Mouse (Mus musculus) kidney, embryonic 14.5 days (tissue): Measurements from ENCODE around the gene Cct3. TPM values are rescaled to one million over a fixed set of nuclear protein-coding genes. Genes with fewer than 3 reads are reported as not detected.
"Not testable (repeated sequence)": the region's sequence is repeated elsewhere in the genome, so short reads cannot be mapped to it uniquely, and the experiment has no call there.

Source experiments
- ATAC-seq: fragments of 200-750 bp; cut with Nextera tagmentation; 2 replicates; pipeline ENCODE4 v1.8.0; 2017; ENCODE audit warnings: moderate number of reproducible peaks, mild to moderate bottlenecking, moderate TSS enrichment, moderate library complexity; ENCODE audit not compliant: low FRiP score, low TSS enrichment
- H3K27ac ChIP-seq: fragments of 300-500 bp; sonication (generic); 2 replicates; pipeline ENCODE4 v1.5.1; 2014; ENCODE audit warnings: low read depth, mild to moderate bottlenecking, low read length, moderate library complexity, mixed read lengths
- H3K27me3 ChIP-seq: fragments of 300-500 bp; sonication (generic); 2 replicates; pipeline ENCODE4 v1.6.1; 2014; ENCODE audit warnings: mild to moderate bottlenecking, low read length; ENCODE audit not compliant: control insufficient read depth, insufficient read depth
- H3K36me3 ChIP-seq: fragments of 300-500 bp; sonication (generic); 2 replicates; pipeline ENCODE4 v1.6.1; 2014; ENCODE audit warnings: low read length, mixed read lengths; ENCODE audit not compliant: control insufficient read depth, insufficient read depth
- H3K4me1 ChIP-seq: fragments of 300-500 bp; sonication (generic); 2 replicates; pipeline ENCODE4 v1.6.1; 2014; ENCODE audit warnings: low read length, mixed read lengths; ENCODE audit not compliant: control insufficient read depth, insufficient read depth
- H3K4me2 ChIP-seq: fragments of 300-500 bp; sonication (generic); replicated peaks from 2 replicates; pipeline ENCODE4 v1.6.1; 2014; ENCODE audit warnings: low read depth, mild to moderate bottlenecking, low read length
- H3K4me3 ChIP-seq: fragments of 300-500 bp; sonication (generic); 2 replicates; pipeline ENCODE4 v1.5.1; 2014; ENCODE audit warnings: mild to moderate bottlenecking, low read length
- H3K9ac ChIP-seq: fragments of 300-500 bp; sonication (generic); 2 replicates; pipeline ENCODE4 v1.6.1; 2014; ENCODE audit warnings: low read depth, mild to moderate bottlenecking, low read length, moderate library complexity
- H3K9me3 ChIP-seq: fragments of 300-500 bp; sonication (generic); 2 replicates; pipeline ENCODE4 v1.6.1; 2016; ENCODE audit warnings: low read length; ENCODE audit not compliant: control insufficient read depth
- WGBS: fragments of 180-500 bp; shearing (Covaris S2); extraction: QIAGEN DNeasy Blood & Tissue Kit; methylation state at CpG from one replicate; pipeline ENCODE4 v1.1.7; 2014; 5-methylcytosine and 5-hydroxymethylcytosine counted together
- polyA plus RNA-seq: library from polyadenylated mRNA; unstranded; fragments of >200 nt; fragmentation: Nextera tagmentation; extraction: Ambion mirVana; gene quantifications from 2 replicates; pipeline ENCODE4 v1.2.1, GENCODE M21; 2014

The Cct3 gene
- 603 and 679 TPM in 2 replicates for polyA plus RNA-seq

- ATAC-seq, result peak; percentile 99
- H3K36me3 ChIP-seq, result peaks cover 30% of the 10 kb centered on the region
- peak within 1 kb of the TSS; percentile 88 for H3K9ac ChIP-seq
- H3K27ac ChIP-seq, result peak within 1 kb of the TSS; percentile 91
- peak within 1 kb of the TSS; percentile 87 for H3K4me2 ChIP-seq
- H3K4me1 ChIP-seq, result peaks cover 19% of the 10 kb centered on the region
- H3K27me3 ChIP-seq, result no peaks in the 10 kb centered on the region
- under 1% methylated on average over 44 of the region's 44 CpGs for WGBS
- H3K4me3 ChIP-seq, result peak within 1 kb of the TSS; percentile 81
- H3K9me3 ChIP-seq, result no peaks in the 10 kb centered on the region
These were observed at the start of gene Cct3, which contains the start of gene Tsacc for GRCm38 (mm10) chr3:88296561-88297318. Cct3 (plus strand) TSS chr3:88297116. Tsacc (minus strand) TSS chr3:88296999.

GRCm38 (mm10) chr3:88247666-88248065 lies 49.2 kb upstream of the Cct3 start:
- H3K36me3 ChIP-seq, result no peaks in the 10 kb centered on the region
- no peaks in the 10 kb centered on the region for H3K9me3 ChIP-seq
- no peak overlapping the region for H3K27ac ChIP-seq
- no peak overlapping the region for H3K4me2 ChIP-seq
- ATAC-seq, result no peak
- peaks cover 20% of the 10 kb centered on the region for H3K27me3 ChIP-seq
- H3K9ac ChIP-seq, result no peak overlapping the region
- 57% methylated on average over 9 of the region's 9 CpGs for WGBS
- no peaks in the 10 kb centered on the region for H3K4me1 ChIP-seq
- no peak overlapping the region for H3K4me3 ChIP-seq

- Histone ChIP-seq H3K4me3 (no peak overlapping the region), H3K9me3 (no peaks in the 10 kb centered on the region), H3K27ac (no peak overlapping the region), H3K9ac (no peak overlapping the region), H3K4me2 (no peak overlapping the region), H3K27me3 (peaks cover 20% of the 10 kb centered on the region), H3K4me1 (no peaks in the 10 kb centered on the region), H3K36me3 (no peaks in the 10 kb centered on the region)
- ATAC-seq, result no peak
- 74% methylated on average over 11 of the region's 11 CpGs for WGBS
These were observed 48.5 kb upstream of the Cct3 start for GRCm38 (mm10) chr3:88248406-88248805.

- no peaks in the 10 kb centered on the region for H3K36me3 ChIP-seq
- no peak overlapping the region for H3K9ac ChIP-seq
These were observed 44.2 kb upstream of the Cct3 start for GRCm38 (mm10) chr3:88252739-88253138.

GRCm38 (mm10) chr3:88254268-88254926 lies 42.5 kb upstream of the Cct3 start, which contains the start of gene Rhbg:
Rhbg (minus strand) TSS chr3:88254709.
- Histone ChIP-seq H3K36me3 (no peaks in the 10 kb centered on the region), H3K4me1 (peaks cover 21% of the 10 kb centered on the region; the same call in 1 of the 2 replicates), H3K27me3 (peaks cover 26% of the 10 kb centered on the region), H3K9me3 (no peaks in the 10 kb centered on the region), H3K27ac (no peak within 1 kb of the TSS), H3K4me3 (peak within 1 kb of the TSS; percentile 43), H3K9ac (peak within 1 kb of the TSS; percentile 57; the same call in 1 of the 2 replicates), H3K4me2 (peak within 1 kb of the TSS; percentile 71)
- peak; percentile 38; the same call in 1 of the 2 replicates for ATAC-seq
- WGBS, result 3% methylated on average over 34 of the region's 34 CpGs

More at GRCm38 (mm10) chr3:88252739-88253138, 44.2 kb upstream of the Cct3 start:
- H3K27me3 ChIP-seq, result peaks cover 26% of the 10 kb centered on the region
- no peaks in the 10 kb centered on the region for H3K9me3 ChIP-seq
- ATAC-seq, result no peak
- H3K27ac ChIP-seq, result no peak overlapping the region
- 53% methylated on average over 6 of the region's 6 CpGs for WGBS
- no peak overlapping the region for H3K4me3 ChIP-seq
- H3K4me1 ChIP-seq, result peaks cover 21% of the 10 kb centered on the region; the same call in 1 of the 2 replicates
- no peak overlapping the region for H3K4me2 ChIP-seq

- Histone ChIP-seq H3K9ac (no peak overlapping the region), H3K4me1 (peaks cover 21% of the 10 kb centered on the region; the same call in 1 of the 2 replicates), H3K9me3 (no peaks in the 10 kb centered on the region), H3K36me3 (no peaks in the 10 kb centered on the region), H3K4me2 (no peak overlapping the region), H3K27me3 (peaks cover 26% of the 10 kb centered on the region), H3K27ac (no peak overlapping the region), H3K4me3 (no peak overlapping the region)
- ATAC-seq, result peak; percentile 75
- 32% methylated on average over 6 of the region's 6 CpGs for WGBS
These were observed 41.0 kb upstream of the Cct3 start for GRCm38 (mm10) chr3:88255950-88256349.

- no peak overlapping the region for H3K4me3 ChIP-seq
- no peak overlapping the region for H3K27ac ChIP-seq
- peaks cover 21% of the 10 kb centered on the region; the same call in 1 of the 2 replicates for H3K4me1 ChIP-seq
- H3K4me2 ChIP-seq, result no peak overlapping the region
- WGBS, result 37% methylated on average over 7 of the region's 7 CpGs
- H3K9ac ChIP-seq, result no peak overlapping the region
- no peaks in the 10 kb centered on the region for H3K36me3 ChIP-seq
- ATAC-seq, result peak; percentile 18; the same call in 1 of the 2 replicates
- no peaks in the 10 kb centered on the region for H3K9me3 ChIP-seq
- peaks cover 26% of the 10 kb centered on the region for H3K27me3 ChIP-seq
These were observed 40.5 kb upstream of the Cct3 start for GRCm38 (mm10) chr3:88256382-88256781.

- Histone ChIP-seq H3K4me3 (no peak overlapping the region), H3K9me3 (no peaks in the 10 kb centered on the region), H3K9ac (no peak overlapping the region), H3K27ac (peak overlapping the region; percentile 47; the same call in 1 of the 2 replicates), H3K36me3 (no peaks in the 10 kb centered on the region), H3K4me1 (no peaks in the 10 kb centered on the region), H3K27me3 (no peaks in the 10 kb centered on the region), H3K4me2 (no peak overlapping the region)
- ATAC-seq, result no peak
- WGBS, result 59% methylated on average over 3 of the region's 3 CpGs
These were observed 34.6 kb upstream of the Cct3 start for GRCm38 (mm10) chr3:88262346-88262745.

- H3K27ac ChIP-seq, H3K4me3 ChIP-seq, H3K36me3 ChIP-seq, H3K4me1 ChIP-seq, H3K4me2 ChIP-seq, H3K27me3 ChIP-seq, H3K9me3 ChIP-seq, H3K9ac ChIP-seq, ATAC-seq: not testable (repeated sequence)
- 80% methylated on average over 6 of the region's 6 CpGs for WGBS
These were observed 28.9 kb upstream of the Cct3 start for GRCm38 (mm10) chr3:88268014-88268413.
